9 mouse cellular contexts compared by ENCODE assay signal in genomic region chr17:75073887-75074286, GRCm38 (mm10).
DNase-seq lines count a peak whose midpoint lies in the region; ATAC-seq and TF ChIP-seq lines count a peak whose summit lies in the region.
"Had no signal": no experiment of that assay in that cellular context is flagged by ENCODE, and none has a peak within 500 bp of the region (broad histone marks: within the 10 kb centered on the region; RNA-seq: fewer than 3 reads in every experiment).

No protein-coding gene starts in this region.

- no peak overlapping the region for H3K4me3 ChIP-seq in intestine, embryonic 16.5 days (ENCODE audit: low read length)
- no peak overlapping the region for H3K4me3 ChIP-seq in liver, postnatal 0 days (ENCODE audit: low read depth, low read length)
- no peak overlapping the region for H3K4me3 ChIP-seq in midbrain, embryonic 11.5 days (ENCODE audit: low read depth, low read length)
- H3K4me3 ChIP-seq: embryonic facial prominence, embryonic 12.5 days had no signal

- no peak overlapping the region for H3K9ac ChIP-seq in intestine, embryonic 16.5 days (ENCODE audit: low read depth, low read length)
- no peak overlapping the region for H3K9ac ChIP-seq in liver, postnatal 0 days (replicated peaks)
- H3K9ac ChIP-seq in midbrain, embryonic 11.5 days (ENCODE audit: low read length), result no peak overlapping the region
- H3K9ac ChIP-seq: embryonic facial prominence, embryonic 12.5 days had no signal

- peaks cover 7% of the 10 kb centered on the region; the same call in 1 of the 2 replicates for H3K4me1 ChIP-seq in intestine, embryonic 16.5 days (ENCODE audit: control insufficient read depth, insufficient read depth, low read length)
- H3K4me1 ChIP-seq in liver, postnatal 0 days (ENCODE audit: insufficient read depth), result peaks cover 2% of the 10 kb centered on the region; the same call in 1 of the 2 replicates
- H3K4me1 ChIP-seq in midbrain, embryonic 11.5 days (ENCODE audit: control insufficient read depth, insufficient read depth, low read length), result peaks cover 4% of the 10 kb centered on the region; the same call in 1 of the 2 replicates

- no peaks in the 10 kb centered on the region for H3K36me3 ChIP-seq in intestine, embryonic 16.5 days (ENCODE audit: control insufficient read depth, insufficient read depth, low read length)
- no peaks in the 10 kb centered on the region for H3K36me3 ChIP-seq in liver, postnatal 0 days (replicated peaks; ENCODE audit: insufficient read depth, low read length)
- H3K36me3 ChIP-seq in midbrain, embryonic 11.5 days (ENCODE audit: control insufficient read depth, insufficient read depth, low read length), result no peaks in the 10 kb centered on the region
- H3K36me3 ChIP-seq: embryonic facial prominence, embryonic 12.5 days had no signal

- WGBS in intestine, embryonic 16.5 days, result 39% methylated on average over 8 of the region's 8 CpGs
- WGBS in liver, postnatal 0 days (ENCODE audit: insufficient replicate concordance), result 21% methylated on average over 8 of the region's 8 CpGs
- 73% methylated on average over 8 of the region's 8 CpGs for WGBS in midbrain, embryonic 11.5 days

- no peaks in the 10 kb centered on the region for H3K27me3 ChIP-seq in intestine, embryonic 16.5 days (replicated peaks; ENCODE audit: control insufficient read depth, insufficient read depth, low read length)
- H3K27me3 ChIP-seq in liver, postnatal 0 days (ENCODE audit: insufficient read depth, low read length), result no peaks in the 10 kb centered on the region
- peaks cover 8% of the 10 kb centered on the region; the same call in 1 of the 2 replicates for H3K27me3 ChIP-seq in midbrain, embryonic 11.5 days (ENCODE audit: control insufficient read depth, insufficient read depth, low read length)
- H3K27me3 ChIP-seq: embryonic facial prominence, embryonic 12.5 days had no signal

- H3K27ac ChIP-seq in intestine, embryonic 16.5 days (ENCODE audit: low read length), result no peak overlapping the region
- H3K27ac ChIP-seq in liver, postnatal 0 days (ENCODE audit: low read depth), result no peak overlapping the region
- no peak overlapping the region for H3K27ac ChIP-seq in midbrain, embryonic 11.5 days (ENCODE audit: low read depth, low read length)
- H3K27ac ChIP-seq: embryonic facial prominence, embryonic 12.5 days had no signal

- peak; percentile 44 for DNase-seq in retina, postnatal 1 day
- no peak for DNase-seq in retina, embryonic 14.5 days (ENCODE audit: low spot score)
- no peak for DNase-seq in liver, postnatal 0 days
- no peak for DNase-seq in midbrain, embryonic 11.5 days (ENCODE audit: low spot score, missing footprints)
- no peak for DNase-seq in urinary bladder, postnatal 4 days (ENCODE audit: low spot score in 2 of 2)
- DNase-seq in layer of hippocampus, adult 18-20 months (ENCODE audit: low spot score in 2 of 2), result no peak
- DNase-seq in urinary bladder, adult 2 months (ENCODE audit: low spot score), result no peak

- 0 out of 2 replicates have a peak, but pooled peaks have one; percentile 41 for TF ChIP-seq EP300 in liver, postnatal 0 days (IDR thresholded peaks at IDR 0.05; ENCODE audit: low read depth)

- no peak overlapping the region for H3K4me2 ChIP-seq in intestine, embryonic 16.5 days (ENCODE audit: low read depth, low read length)
- no peak overlapping the region for H3K4me2 ChIP-seq in liver, postnatal 0 days (ENCODE audit: low read depth, low read length)
- H3K4me2 ChIP-seq in midbrain, embryonic 11.5 days, result no peak overlapping the region
- H3K4me2 ChIP-seq: embryonic facial prominence, embryonic 12.5 days had no signal

- peak; percentile 40; the same call in 1 of the 2 replicates for ATAC-seq in intestine, embryonic 16.5 days
- peak; percentile 21; the same call in 1 of the 2 replicates for ATAC-seq in liver, postnatal 0 days
- no peak for ATAC-seq in midbrain, embryonic 11.5 days (ENCODE audit: low FRiP score)

- TF ChIP-seq CTCF in liver, postnatal 0 days (IDR thresholded peaks at IDR 0.05; ENCODE audit: low read depth), result no peak

- H3K9me3 ChIP-seq in intestine, embryonic 16.5 days (ENCODE audit: control insufficient read depth, low read length), result no peaks in the 10 kb centered on the region
- no peaks in the 10 kb centered on the region for H3K9me3 ChIP-seq in liver, postnatal 0 days (ENCODE audit: low read length)
- no peaks in the 10 kb centered on the region for H3K9me3 ChIP-seq in midbrain, embryonic 11.5 days (ENCODE audit: control insufficient read depth, low read length)
- H3K9me3 ChIP-seq: embryonic facial prominence, embryonic 12.5 days had no signal
